Mouse (Mus musculus): ENCODE measurements around the gene Thrb.

GRCm38 (mm10) chr14:17722824-17723445 is 62.9 kb downstream of the Thrb start:
- TF ChIP-seq GATA1 (IDR thresholded peaks at IDR 0.05; ENCODE audit: low read length) (no peak), TAL1 (IDR thresholded peaks at IDR 0.05; ENCODE audit: low read length) (no peak)
